Mouse (Mus musculus) forebrain, embryonic 14.5 days (tissue): Measurements from ENCODE around the gene Inpp4b. TPM values are rescaled to one million over a fixed set of nuclear protein-coding genes. Genes with fewer than 3 reads are reported as not detected.

ENCODE experiments used
- ATAC-seq: fragments of 200-750 bp; cut with Nextera tagmentation; 2 replicates; pipeline ENCODE4 v1.8.0; 2017; ENCODE audit warnings: mild to moderate bottlenecking, moderate library complexity
- DNase-seq: peaks from one replicate; pipeline ENCODE4 v3.0.0-alpha.2; 2015; ENCODE audit warnings: low spot score
- H3K27ac ChIP-seq: fragments of 300-500 bp; sonication (generic); 2 replicates; pipeline ENCODE4 v1.5.1; 2014; ENCODE audit warnings: low read depth, mild to moderate bottlenecking, control low read depth, low read length, moderate library complexity
- H3K27me3 ChIP-seq: fragments of 300-500 bp; sonication (generic); replicated peaks from 2 replicates; pipeline ENCODE4 v1.6.1; 2014; ENCODE audit warnings: low read length, control low read depth, mixed read lengths; ENCODE audit not compliant: control insufficient read depth, insufficient read depth
- H3K36me3 ChIP-seq: fragments of 300-500 bp; sonication (generic); 2 replicates; pipeline ENCODE4 v1.6.1; 2014; ENCODE audit warnings: low read length, control low read depth; ENCODE audit not compliant: control insufficient read depth, insufficient read depth
- H3K4me1 ChIP-seq: fragments of 300-500 bp; sonication (generic); 2 replicates; pipeline ENCODE4 v1.6.1; 2014; ENCODE audit warnings: antibody characterized with exemption, low read length, control low read depth; ENCODE audit not compliant: control insufficient read depth, insufficient read depth
- H3K4me2 ChIP-seq: fragments of 300-500 bp; sonication (generic); 2 replicates; pipeline ENCODE4 v1.6.1; 2014; ENCODE audit warnings: mild to moderate bottlenecking, control low read depth, low read length
- H3K4me3 ChIP-seq: fragments of 300-500 bp; sonication (generic); 2 replicates; pipeline ENCODE4 v1.5.1; 2014; ENCODE audit warnings: low read depth, low read length, control low read depth
- H3K9ac ChIP-seq: fragments of 300-500 bp; sonication (generic); 2 replicates; pipeline ENCODE4 v1.6.1; 2014; ENCODE audit warnings: mild to moderate bottlenecking, low read length, control low read depth, moderate library complexity
- H3K9me3 ChIP-seq: fragments of 300-500 bp; sonication (generic); replicated peaks from 2 replicates; pipeline ENCODE4 v1.6.1; 2016; ENCODE audit warnings: low read length, control low read depth, mixed read lengths; ENCODE audit not compliant: control insufficient read depth
- WGBS: fragments of 180-500 bp; shearing (Covaris S2); extraction: QIAGEN DNeasy Blood & Tissue Kit; methylation state at CpG from one replicate; pipeline ENCODE4 v1.1.7; 2014; 5-methylcytosine and 5-hydroxymethylcytosine counted together
- polyA plus RNA-seq: library from polyadenylated mRNA; unstranded; fragments of >200 nt; fragmentation: Nextera tagmentation; extraction: Ambion mirVana; gene quantifications from 2 replicates; pipeline ENCODE4 v1.2.1, GENCODE M21; 2014

Inpp4b gene
- polyA plus RNA-seq, 1 experiment from 2014 or later = 2.4 TPM

DNA sequence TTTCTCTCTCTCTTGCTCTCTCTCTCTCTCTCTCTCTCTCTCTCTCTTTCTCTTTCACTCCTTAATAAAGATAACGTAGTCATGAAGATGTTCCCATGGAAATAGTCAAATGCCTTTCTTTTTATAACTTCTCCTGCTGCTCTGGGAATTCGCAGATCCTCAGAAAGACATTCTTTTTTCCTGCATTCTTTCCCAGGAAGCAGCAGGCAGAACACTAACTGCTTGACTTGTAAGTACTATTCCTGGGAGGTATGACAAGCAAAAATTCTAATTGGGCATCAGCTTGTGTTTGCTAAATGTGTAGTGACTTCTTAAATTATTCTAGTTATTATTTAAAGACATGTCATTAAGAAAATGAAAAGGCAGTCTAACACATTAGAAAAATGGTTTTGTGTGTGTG, 482.6 kb downstream of the Inpp4b start:
- ATAC-seq (no peak), DNase-seq (no peak)
- Histone ChIP-seq H3K36me3 (no peaks in the 10 kb centered on the region), H3K27me3 (no peaks in the 10 kb centered on the region), H3K27ac (no peak overlapping the region), H3K4me3 (no peak overlapping the region), H3K9ac (no peak overlapping the region), H3K9me3 (no peaks in the 10 kb centered on the region), H3K4me2 (no peak overlapping the region), H3K4me1 (no peaks in the 10 kb centered on the region)
- WGBS = 49% methylated on average over 2 of the region's 2 CpGs

DNA sequence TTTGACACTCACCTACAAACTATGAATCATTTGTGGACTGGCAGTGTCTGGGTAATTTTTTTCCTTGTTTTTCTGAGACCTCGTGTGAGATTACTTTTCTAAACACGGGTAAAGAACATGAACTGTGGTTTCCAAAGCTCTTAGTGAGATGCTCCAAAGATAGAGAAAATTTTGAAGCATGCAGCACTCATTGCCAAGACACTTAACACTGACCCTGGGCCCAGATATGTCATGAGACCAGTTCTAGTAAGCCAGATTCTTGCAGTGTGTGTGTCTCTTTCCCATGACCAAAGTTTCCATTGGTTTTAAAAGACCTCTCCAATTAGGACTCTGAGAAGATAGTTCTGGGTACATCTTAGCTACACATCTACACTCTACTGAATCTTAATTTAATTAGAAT, 484.1 kb downstream of the Inpp4b start:
- no peaks in the 10 kb centered on the region for H3K9me3 ChIP-seq
- H3K4me1 ChIP-seq = no peaks in the 10 kb centered on the region
- H3K27me3 ChIP-seq = no peaks in the 10 kb centered on the region
- H3K4me2 ChIP-seq = no peak overlapping the region
- H3K27ac ChIP-seq = no peak overlapping the region
- no peak overlapping the region for H3K9ac ChIP-seq
- 81% methylated on average over 2 of the region's 2 CpGs for WGBS
- ATAC-seq (no peak), DNase-seq (no peak)
- no peaks in the 10 kb centered on the region for H3K36me3 ChIP-seq
- no peak overlapping the region for H3K4me3 ChIP-seq

DNA sequence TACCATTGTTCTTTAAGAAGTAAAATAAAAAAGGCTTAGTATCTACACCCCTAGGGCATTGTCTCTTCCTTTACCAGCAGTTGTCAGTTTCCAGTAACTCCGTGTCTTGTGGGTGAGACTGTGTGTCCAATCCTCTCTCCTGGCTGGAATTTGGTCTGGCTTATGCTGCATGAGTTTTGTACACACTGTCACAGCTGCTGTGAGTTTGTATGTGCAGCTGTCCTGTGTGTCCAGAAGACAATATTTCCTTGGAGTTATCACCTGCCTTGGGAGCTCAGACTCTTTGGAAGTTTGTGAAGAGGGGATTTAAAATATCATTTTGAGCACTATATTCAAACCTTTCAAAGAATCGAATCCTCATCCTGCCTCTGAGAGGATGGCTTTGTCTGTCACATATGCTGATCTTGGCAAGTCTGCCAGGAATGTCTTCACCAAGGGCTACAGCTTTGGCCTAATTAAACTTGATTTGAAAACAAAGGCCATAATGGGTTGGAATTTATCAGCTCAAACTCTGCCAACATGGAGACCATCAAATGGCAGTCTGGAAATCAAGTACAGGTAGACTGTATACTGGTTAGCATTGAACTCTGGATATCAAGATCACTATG, 485.1 kb downstream of the Inpp4b start:
- no peaks in the 10 kb centered on the region for H3K9me3 ChIP-seq
- DNase-seq = no peak
- no peak overlapping the region for H3K9ac ChIP-seq
- no peaks in the 10 kb centered on the region for H3K36me3 ChIP-seq
- no peaks in the 10 kb centered on the region for H3K27me3 ChIP-seq
- H3K4me3 ChIP-seq = no peak overlapping the region
- ATAC-seq = no peak
- H3K27ac ChIP-seq = no peak overlapping the region
- 69% methylated on average over 2 of the region's 2 CpGs for WGBS
- H3K4me2 ChIP-seq = no peak overlapping the region
- no peaks in the 10 kb centered on the region for H3K4me1 ChIP-seq

DNA sequence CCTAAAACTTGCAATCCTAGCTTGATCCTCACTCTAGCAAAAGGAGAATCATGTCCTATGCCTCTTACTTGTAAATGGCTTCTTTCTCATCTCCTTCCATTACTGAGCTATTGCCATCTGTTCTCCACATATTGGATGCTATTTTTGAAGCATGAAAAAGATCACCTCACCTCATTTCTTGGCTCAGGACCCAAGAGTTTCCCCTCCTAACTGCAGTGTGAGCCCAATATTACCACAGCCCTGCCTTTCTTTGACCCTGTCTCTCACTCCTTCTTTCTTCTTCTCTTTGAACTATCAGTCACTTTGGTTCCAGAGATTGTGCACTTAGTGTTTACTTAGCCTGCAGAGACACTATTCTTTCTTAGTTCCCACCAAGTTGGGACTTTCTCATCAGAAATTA, 489.1 kb downstream of the Inpp4b start:
- Histone ChIP-seq H3K9me3 (no peaks in the 10 kb centered on the region), H3K9ac (no peak overlapping the region), H3K4me2 (no peak overlapping the region), H3K4me3 (no peak overlapping the region), H3K27me3 (no peaks in the 10 kb centered on the region), H3K36me3 (no peaks in the 10 kb centered on the region), H3K27ac (no peak overlapping the region), H3K4me1 (no peaks in the 10 kb centered on the region)
- DNase-seq (no peak), ATAC-seq (no peak)

DNA sequence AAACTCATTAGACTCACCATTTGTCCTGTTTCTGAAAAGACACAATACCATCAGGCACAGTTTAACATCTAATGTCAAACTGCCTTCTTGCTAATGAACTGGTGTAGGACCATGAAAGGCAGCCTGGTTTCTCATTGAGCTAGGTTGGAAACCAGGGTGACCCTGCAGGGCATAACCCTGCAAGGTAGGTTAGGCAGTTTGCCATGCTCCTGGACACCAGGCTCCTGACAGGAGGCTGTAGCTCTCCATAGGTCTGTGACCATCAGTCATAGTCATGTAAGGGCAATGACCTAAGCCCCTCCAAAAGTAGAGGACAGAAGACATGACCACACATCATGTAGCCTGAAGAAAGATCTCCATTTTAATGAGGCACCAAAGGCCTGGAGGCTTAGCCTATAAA, 491.5 kb downstream of the Inpp4b start:
- Histone ChIP-seq H3K4me3 (no peak overlapping the region), H3K4me1 (no peaks in the 10 kb centered on the region), H3K27me3 (no peaks in the 10 kb centered on the region), H3K9me3 (no peaks in the 10 kb centered on the region), H3K27ac (no peak overlapping the region), H3K9ac (no peak overlapping the region), H3K4me2 (no peak overlapping the region), H3K36me3 (no peaks in the 10 kb centered on the region)
- ATAC-seq (no peak), DNase-seq (no peak)

DNA sequence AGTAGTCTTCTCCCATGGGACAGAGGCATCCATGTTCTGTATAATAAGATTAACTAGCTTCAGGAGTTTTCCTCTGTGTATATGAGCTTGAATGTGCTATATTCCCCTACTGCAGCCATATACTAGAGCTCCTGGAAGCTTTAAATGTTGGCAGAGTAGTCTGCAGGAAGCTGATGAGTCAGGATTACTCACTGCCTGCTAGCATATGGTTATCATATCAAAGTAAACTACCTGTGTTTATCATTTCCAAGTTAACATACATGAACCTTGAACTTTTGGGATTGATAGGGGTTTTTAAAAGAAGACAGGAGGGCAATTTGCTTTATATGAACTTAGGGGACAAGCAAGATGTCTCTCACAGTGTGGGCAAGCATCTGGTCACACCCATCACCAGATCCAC, 498.2 kb downstream of the Inpp4b start:
- no peaks in the 10 kb centered on the region for H3K9me3 ChIP-seq
- DNase-seq (no peak), ATAC-seq (no peak)
- H3K9ac ChIP-seq = no peak overlapping the region
- no peak overlapping the region for H3K27ac ChIP-seq
- no peak overlapping the region for H3K4me3 ChIP-seq
- H3K27me3 ChIP-seq = no peaks in the 10 kb centered on the region
- no peaks in the 10 kb centered on the region for H3K36me3 ChIP-seq
- H3K4me1 ChIP-seq = no peaks in the 10 kb centered on the region
- H3K4me2 ChIP-seq = no peak overlapping the region

DNA sequence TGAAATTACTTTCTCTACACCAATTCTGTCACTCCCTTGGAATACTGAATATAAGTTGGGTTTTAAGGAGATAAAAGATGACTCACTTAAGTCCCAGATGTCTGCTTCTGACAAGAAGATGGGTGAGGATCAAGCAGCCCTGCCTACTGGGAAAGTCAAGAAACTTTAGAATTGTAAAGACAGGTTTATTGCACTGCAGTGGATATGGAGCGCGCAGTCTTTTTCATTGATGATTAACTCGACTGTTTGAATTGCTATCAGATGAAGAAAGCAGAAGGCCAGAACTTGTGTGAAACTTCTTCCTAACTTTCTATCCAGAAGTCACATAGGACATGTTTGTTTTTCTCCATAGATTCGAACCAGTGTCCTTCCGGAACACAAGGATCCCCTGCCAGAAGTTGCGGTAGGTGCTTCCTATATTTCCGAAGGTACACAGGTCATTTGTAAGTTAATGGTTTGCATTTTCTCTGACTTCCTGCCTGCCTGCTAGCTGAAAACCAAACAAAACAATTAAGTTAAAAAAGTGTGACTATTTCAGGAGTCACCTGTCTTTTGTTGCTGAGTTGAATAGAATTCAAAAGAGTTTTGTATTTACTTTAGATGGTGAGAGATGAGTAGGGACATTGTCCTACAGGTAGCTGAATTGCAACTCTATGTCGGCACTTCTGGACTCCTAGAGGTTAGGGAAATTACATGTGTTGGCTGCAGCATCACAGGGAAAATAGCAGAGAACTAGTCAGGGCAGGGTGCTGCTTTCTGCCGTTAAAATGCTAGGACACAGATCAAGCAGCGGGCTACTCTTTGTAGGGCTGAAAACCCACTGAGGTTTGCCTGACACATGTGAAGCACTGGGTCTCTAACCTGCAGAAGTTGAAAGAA, 502.0 kb downstream of the Inpp4b start:
- H3K27me3 ChIP-seq = no peaks in the 10 kb centered on the region
- no peak overlapping the region for H3K27ac ChIP-seq
- WGBS = 88% methylated on average over 10 of the region's 10 CpGs
- no peaks in the 10 kb centered on the region for H3K9me3 ChIP-seq
- H3K36me3 ChIP-seq = no peaks in the 10 kb centered on the region
- H3K4me3 ChIP-seq = no peak overlapping the region
- ATAC-seq = no peak
- H3K9ac ChIP-seq = no peak overlapping the region
- H3K4me2 ChIP-seq = no peak overlapping the region
- DNase-seq = no peak
- H3K4me1 ChIP-seq = no peaks in the 10 kb centered on the region

DNA sequence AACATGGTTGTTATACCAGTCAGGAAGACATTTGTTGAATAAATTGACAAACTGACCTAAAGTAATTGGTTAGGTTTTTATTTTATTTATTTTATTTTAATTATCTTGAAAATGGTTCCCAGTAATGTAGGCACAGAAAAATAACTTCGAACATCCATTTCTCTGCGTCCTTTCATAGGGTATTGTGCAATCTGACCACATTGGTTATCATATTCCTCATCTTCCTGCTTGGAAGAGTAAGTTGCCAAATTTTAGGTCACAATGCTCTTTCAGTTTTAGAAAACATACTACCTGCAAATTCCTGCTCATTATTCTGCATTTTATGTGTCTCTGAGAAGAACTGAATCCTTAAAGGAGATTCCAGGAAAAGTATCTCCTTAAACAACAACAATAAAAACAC, 505.6 kb downstream of the Inpp4b start:
- ATAC-seq (no peak), DNase-seq (no peak)
- Histone ChIP-seq H3K27me3 (no peaks in the 10 kb centered on the region), H3K9ac (no peak overlapping the region), H3K36me3 (no peaks in the 10 kb centered on the region), H3K4me3 (no peak overlapping the region), H3K27ac (no peak overlapping the region), H3K4me1 (no peaks in the 10 kb centered on the region), H3K9me3 (no peaks in the 10 kb centered on the region), H3K4me2 (no peak overlapping the region)
- 94% methylated on average over 2 of the region's 2 CpGs for WGBS

DNA sequence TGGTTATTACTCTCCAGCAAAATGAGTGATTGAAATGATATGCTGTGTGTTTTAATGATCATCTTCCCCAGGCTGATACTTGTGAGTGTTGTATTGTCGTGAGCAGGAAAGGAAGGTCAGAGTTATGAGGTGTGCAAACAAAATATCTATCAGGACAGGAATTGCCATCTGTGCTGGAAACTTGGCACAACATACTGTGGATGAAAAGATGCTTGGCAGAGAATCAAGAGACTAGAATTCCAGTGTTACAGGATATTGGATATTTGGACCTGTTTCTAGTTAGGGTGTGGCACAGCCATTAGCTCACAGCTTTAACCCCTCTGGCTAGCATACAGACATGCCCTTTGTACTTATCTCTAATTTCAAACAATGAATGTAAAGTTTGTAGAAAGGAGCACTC, 507.6 kb downstream of the Inpp4b start:
- Histone ChIP-seq H3K27ac (no peak overlapping the region), H3K4me1 (no peaks in the 10 kb centered on the region), H3K36me3 (no peaks in the 10 kb centered on the region), H3K9me3 (no peaks in the 10 kb centered on the region), H3K9ac (no peak overlapping the region), H3K4me2 (no peak overlapping the region), H3K27me3 (no peaks in the 10 kb centered on the region), H3K4me3 (no peak overlapping the region)
- DNase-seq = no peak
- WGBS = 74% methylated on average over 1 of the region's 1 CpGs
- ATAC-seq = no peak
